Mouse (Mus musculus) neural tube, embryonic 12.5 days (tissue): ENCODE data around the gene Ghsr. TPM values are rescaled to one million over a fixed set of nuclear protein-coding genes. Genes with fewer than 3 reads are reported as not detected.
"Not testable (repeated sequence)": the region's sequence is repeated elsewhere in the genome, so short reads cannot be mapped to it uniquely, and the experiment has no call there.

ENCODE experiments used
- ATAC-seq: fragments of 200-750 bp; cut with Nextera tagmentation; 2 replicates; pipeline ENCODE4 v1.8.0; 2017; ENCODE audit warnings: low read depth, mild to moderate bottlenecking, moderate TSS enrichment, moderate library complexity; ENCODE audit not compliant: low FRiP score
- H3K27ac ChIP-seq: fragments of 300-500 bp; sonication (generic); 2 replicates; pipeline ENCODE4 v1.5.1; 2016
- H3K27me3 ChIP-seq: fragments of 300-500 bp; sonication (generic); replicated peaks from 2 replicates; pipeline ENCODE4 v1.6.1; 2016; ENCODE audit warnings: mild to moderate bottlenecking
- H3K36me3 ChIP-seq: fragments of 300-500 bp; sonication (generic); 2 replicates; pipeline ENCODE4 v1.6.1; 2016; ENCODE audit warnings: mild to moderate bottlenecking
- H3K4me1 ChIP-seq: fragments of 300-500 bp; sonication (generic); 2 replicates; pipeline ENCODE4 v1.6.1; 2016
- H3K4me2 ChIP-seq: fragments of 300-500 bp; sonication (generic); replicated peaks from 2 replicates; pipeline ENCODE4 v1.6.1; 2016; ENCODE audit warnings: mild to moderate bottlenecking
- H3K4me3 ChIP-seq: fragments of 300-500 bp; sonication (generic); 2 replicates; pipeline ENCODE4 v1.5.1; 2016
- H3K9ac ChIP-seq: fragments of 300-500 bp; sonication (generic); 2 replicates; pipeline ENCODE4 v1.6.1; 2016; ENCODE audit warnings: mild to moderate bottlenecking
- H3K9me3 ChIP-seq: fragments of 300-500 bp; sonication (generic); 2 replicates; pipeline ENCODE4 v1.6.1; 2016; ENCODE audit warnings: mild to moderate bottlenecking
- WGBS: fragments of 180-500 bp; shearing (Covaris S2); methylation state at CpG from one replicate; pipeline ENCODE4 v1.1.7; 2016; 5-methylcytosine and 5-hydroxymethylcytosine counted together
- polyA plus RNA-seq: library from polyadenylated mRNA; unstranded; fragments of >200 nt; fragmentation: Nextera tagmentation; extraction: Ambion mirVana; gene quantifications from 2 replicates; pipeline ENCODE4 v1.2.1, GENCODE M21; 2016

The Ghsr gene
- polyA plus RNA-seq, 1 experiment from 2014 or later = 0.62 TPM

DNA sequence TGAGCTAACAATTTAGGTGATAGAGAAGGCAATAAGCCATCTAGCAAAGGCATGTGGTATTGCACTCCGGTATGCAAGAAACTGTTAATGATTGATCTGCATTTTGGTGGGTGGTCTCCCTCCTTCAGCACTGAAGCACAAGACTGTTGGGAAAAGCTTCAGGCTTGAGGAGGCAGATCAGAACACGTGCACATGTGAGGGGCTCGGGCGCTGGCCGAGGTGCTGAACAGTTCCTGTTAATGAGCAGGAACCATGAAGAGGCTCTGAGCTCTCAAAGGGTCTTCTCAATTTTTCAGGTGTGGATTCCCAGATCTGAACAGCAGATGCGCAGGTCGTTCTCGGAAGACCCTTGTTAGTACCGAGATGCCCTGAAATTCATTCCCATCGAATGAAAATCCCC lies 1.0 kb upstream of the Ghsr start:
- Histone ChIP-seq H3K27me3 (peaks cover 44% of the 10 kb centered on the region), H3K9ac (no peak overlapping the region), H3K4me2 (no peak overlapping the region), H3K36me3 (no peaks in the 10 kb centered on the region), H3K4me3 (no peak overlapping the region), H3K4me1 (peaks cover 17% of the 10 kb centered on the region), H3K9me3 (no peaks in the 10 kb centered on the region), H3K27ac (no peak overlapping the region)
- ATAC-seq = no peak
- 8% methylated on average over 10 of the region's 10 CpGs for WGBS

DNA sequence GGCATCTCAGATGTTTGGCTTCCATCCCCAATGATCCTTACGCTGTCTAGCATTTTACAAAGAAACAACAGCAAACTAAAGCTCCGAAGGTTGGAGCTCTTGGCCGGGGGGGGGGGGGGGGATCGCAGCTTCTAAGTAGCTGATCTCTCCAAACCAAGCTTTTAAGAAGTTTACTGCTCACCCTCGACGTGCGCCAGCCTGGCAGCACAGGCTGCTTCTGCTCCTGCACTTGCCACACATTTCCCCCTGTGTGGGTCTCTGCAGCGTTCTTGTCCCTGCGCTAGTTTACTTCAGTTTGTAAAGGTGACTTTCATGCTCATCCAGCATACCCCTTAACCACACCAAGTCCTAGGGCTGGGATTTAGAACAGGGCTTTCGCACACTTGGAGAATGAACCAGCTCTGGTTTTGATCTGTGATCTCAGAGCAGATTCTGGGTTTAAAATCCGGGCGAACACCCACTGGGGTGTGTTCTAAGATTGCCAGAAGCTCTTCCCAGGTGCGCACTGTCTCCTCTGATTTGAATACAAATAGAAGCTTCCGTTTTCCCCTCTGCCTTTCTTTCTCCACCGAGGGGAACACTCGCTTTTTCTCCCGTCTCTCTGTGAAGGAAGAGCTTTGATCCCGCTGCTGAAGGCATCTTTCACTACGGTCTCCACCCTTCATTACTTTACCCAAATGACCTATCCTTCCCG lies 422 bp upstream of the Ghsr start:
- no peaks in the 10 kb centered on the region for H3K36me3 ChIP-seq
- WGBS = 3% methylated on average over 20 of the region's 20 CpGs
- H3K4me1 ChIP-seq = peaks cover 17% of the 10 kb centered on the region
- H3K9ac ChIP-seq = peak overlapping the region; percentile 35; the same call in 1 of the 2 replicates
- H3K4me2 ChIP-seq = peak overlapping the region; percentile 78
- H3K27ac ChIP-seq = no peak overlapping the region
- no peak for ATAC-seq
- peak overlapping the region; percentile 37 for H3K4me3 ChIP-seq
- peaks cover 44% of the 10 kb centered on the region for H3K27me3 ChIP-seq
- no peaks in the 10 kb centered on the region for H3K9me3 ChIP-seq

GRCm38 (mm10) chr3:27371725-27372650 lies 837 bp downstream of the Ghsr start:
- 1% methylated on average over 77 of the region's 77 CpGs for WGBS
- Histone ChIP-seq H3K36me3 (no peaks in the 10 kb centered on the region), H3K9me3 (no peaks in the 10 kb centered on the region), H3K4me1 (peaks cover 17% of the 10 kb centered on the region), H3K4me3 (peak overlapping the region; percentile 37), H3K9ac (no peak overlapping the region), H3K4me2 (peak overlapping the region; percentile 78), H3K27me3 (peaks cover 44% of the 10 kb centered on the region), H3K27ac (no peak overlapping the region)
- peak; percentile 51 for ATAC-seq

DNA sequence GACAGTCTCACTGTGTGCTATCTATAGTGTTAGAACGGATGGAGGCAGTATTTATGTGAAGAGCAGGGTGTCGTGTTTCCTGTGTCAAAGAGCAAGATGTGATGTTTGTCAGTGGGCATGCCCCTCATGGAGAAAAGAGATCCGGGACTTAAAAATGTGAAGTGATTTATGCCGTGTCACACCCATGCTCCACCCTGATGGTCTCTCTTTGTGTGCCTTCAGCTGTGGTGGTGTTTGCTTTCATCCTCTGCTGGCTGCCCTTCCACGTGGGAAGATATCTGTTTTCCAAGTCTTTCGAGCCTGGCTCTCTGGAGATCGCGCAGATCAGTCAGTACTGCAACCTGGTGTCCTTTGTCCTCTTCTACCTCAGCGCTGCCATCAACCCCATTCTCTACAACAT lies 3.2 kb downstream of the Ghsr start:
- WGBS = 46% methylated on average over 9 of the region's 9 CpGs
- H3K27ac ChIP-seq = no peak overlapping the region
- no peak overlapping the region for H3K9ac ChIP-seq
- peaks cover 44% of the 10 kb centered on the region for H3K27me3 ChIP-seq
- H3K4me2 ChIP-seq = no peak overlapping the region
- no peak overlapping the region for H3K4me3 ChIP-seq
- H3K36me3 ChIP-seq = no peaks in the 10 kb centered on the region
- no peak for ATAC-seq
- no peaks in the 10 kb centered on the region for H3K9me3 ChIP-seq
- H3K4me1 ChIP-seq = peaks cover 17% of the 10 kb centered on the region

GRCm38 (mm10) chr3:27377935-27378334 lies 6.8 kb downstream of the Ghsr start:
- no peak overlapping the region for H3K4me3 ChIP-seq
- ATAC-seq = no peak
- H3K4me2 ChIP-seq = no peak overlapping the region
- H3K27ac ChIP-seq = no peak overlapping the region
- H3K27me3 ChIP-seq = peaks cover 11% of the 10 kb centered on the region; the same call in 1 of the 2 replicates
- WGBS = 78% methylated on average over 4 of the region's 4 CpGs
- no peaks in the 10 kb centered on the region for H3K4me1 ChIP-seq
- no peaks in the 10 kb centered on the region for H3K9me3 ChIP-seq
- no peak overlapping the region for H3K9ac ChIP-seq
- no peaks in the 10 kb centered on the region for H3K36me3 ChIP-seq

GRCm38 (mm10) chr3:27384836-27385235 lies 13.7 kb downstream of the Ghsr start:
- Histone ChIP-seq H3K4me2 (no peak overlapping the region), H3K4me3 (no peak overlapping the region), H3K4me1 (no peaks in the 10 kb centered on the region), H3K36me3 (no peaks in the 10 kb centered on the region), H3K9ac (no peak overlapping the region), H3K27me3 (no peaks in the 10 kb centered on the region), H3K27ac (no peak overlapping the region), H3K9me3 (no peaks in the 10 kb centered on the region)
- ATAC-seq = no peak
- WGBS = 75% methylated on average over 3 of the region's 3 CpGs

- H3K9ac ChIP-seq = no peak overlapping the region
- no peak overlapping the region for H3K27ac ChIP-seq
- no peaks in the 10 kb centered on the region for H3K27me3 ChIP-seq
- H3K4me3 ChIP-seq = no peak overlapping the region
- H3K4me2 ChIP-seq = no peak overlapping the region
- H3K36me3 ChIP-seq = no peaks in the 10 kb centered on the region
- no peaks in the 10 kb centered on the region for H3K4me1 ChIP-seq
- H3K9me3 ChIP-seq = no peaks in the 10 kb centered on the region
- 78% methylated on average over 1 of the region's 1 CpGs for WGBS
- no peak for ATAC-seq
These were observed 18.8 kb downstream of the Ghsr start for GRCm38 (mm10) chr3:27389923-27390322.

DNA sequence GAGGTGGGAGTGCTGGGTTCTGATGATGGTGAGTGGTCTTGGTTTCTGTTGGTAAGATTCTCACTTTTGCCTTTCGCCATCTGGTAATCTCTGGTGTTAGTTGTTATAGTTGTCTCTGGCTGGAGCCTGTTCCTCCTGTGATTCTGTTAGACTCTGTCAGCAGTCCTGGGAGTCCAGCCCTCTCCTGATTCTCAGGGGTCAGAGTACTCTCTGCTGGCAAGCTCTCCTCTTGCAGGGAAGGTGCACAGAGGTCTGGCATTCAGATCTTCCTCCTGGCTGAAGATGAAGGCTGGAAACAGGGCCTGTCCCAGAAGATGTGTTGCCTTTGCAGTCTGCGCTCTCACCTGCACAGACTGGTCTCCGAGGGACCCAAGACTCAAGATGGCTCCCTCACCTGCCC lies 29.8 kb downstream of the Ghsr start:
- ATAC-seq = not testable (repeated sequence)
- WGBS = 94% methylated on average over 3 of the region's 3 CpGs

DNA sequence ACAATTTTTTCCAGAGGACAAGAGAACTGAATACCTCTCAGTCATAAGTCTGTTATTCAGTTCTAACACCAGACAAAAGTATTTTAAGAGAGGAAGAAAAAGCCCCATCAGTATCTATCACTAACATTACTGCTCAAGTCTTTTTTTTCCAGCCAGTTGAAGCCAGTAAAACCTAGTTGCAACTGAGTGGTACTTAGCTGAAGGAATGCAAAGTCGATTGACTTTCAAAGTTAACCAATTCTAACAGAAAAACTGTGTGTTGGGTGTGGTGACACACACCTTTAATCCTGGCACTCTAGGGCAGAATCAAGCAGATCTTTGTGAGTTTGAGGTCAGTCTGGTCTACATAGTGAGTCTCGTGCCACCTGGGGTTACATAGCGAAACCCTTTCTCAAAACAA lies 35.3 kb downstream of the Ghsr start:
- 87% methylated on average over 3 of the region's 3 CpGs for WGBS
- Histone ChIP-seq H3K4me3 (no peak overlapping the region), H3K9me3 (no peaks in the 10 kb centered on the region), H3K9ac (no peak overlapping the region), H3K4me2 (no peak overlapping the region), H3K27me3 (no peaks in the 10 kb centered on the region), H3K4me1 (no peaks in the 10 kb centered on the region), H3K36me3 (no peaks in the 10 kb centered on the region), H3K27ac (no peak overlapping the region)
- no peak for ATAC-seq

More for the DNA sequence above, 29.8 kb downstream of the Ghsr start:
- H3K4me3 ChIP-seq, H3K9ac ChIP-seq, H3K27me3 ChIP-seq, H3K27ac ChIP-seq, H3K4me1 ChIP-seq, H3K4me2 ChIP-seq, H3K9me3 ChIP-seq, H3K36me3 ChIP-seq: not testable (repeated sequence)

GRCm38 (mm10) chr3:27408564-27408963 lies 37.4 kb downstream of the Ghsr start:
- Histone ChIP-seq H3K27ac (no peak overlapping the region), H3K4me1 (no peaks in the 10 kb centered on the region), H3K9me3 (no peaks in the 10 kb centered on the region), H3K4me3 (no peak overlapping the region), H3K27me3 (no peaks in the 10 kb centered on the region), H3K9ac (no peak overlapping the region), H3K36me3 (no peaks in the 10 kb centered on the region), H3K4me2 (no peak overlapping the region)
- WGBS = 88% methylated on average over 2 of the region's 2 CpGs
- ATAC-seq = no peak

GRCm38 (mm10) chr3:27411286-27411685 lies 40.1 kb downstream of the Ghsr start:
- Histone ChIP-seq H3K27me3 (no peaks in the 10 kb centered on the region), H3K4me3 (no peak overlapping the region), H3K9ac (no peak overlapping the region), H3K9me3 (no peaks in the 10 kb centered on the region), H3K4me2 (no peak overlapping the region), H3K36me3 (no peaks in the 10 kb centered on the region), H3K4me1 (no peaks in the 10 kb centered on the region), H3K27ac (no peak overlapping the region)
- WGBS = 98% methylated on average over 2 of the region's 2 CpGs
- no peak for ATAC-seq

- Histone ChIP-seq H3K9ac (no peak overlapping the region), H3K4me2 (no peak overlapping the region), H3K4me1 (no peaks in the 10 kb centered on the region), H3K27ac (no peak overlapping the region), H3K27me3 (no peaks in the 10 kb centered on the region), H3K4me3 (no peak overlapping the region), H3K9me3 (no peaks in the 10 kb centered on the region), H3K36me3 (no peaks in the 10 kb centered on the region)
- ATAC-seq = no peak
- WGBS = 79% methylated on average over 3 of the region's 3 CpGs
These were observed 42.4 kb downstream of the Ghsr start for GRCm38 (mm10) chr3:27413566-27413965.
